Mouse (Mus musculus): ENCODE measurements around the gene Ffar4. TPM values are rescaled to one million over a fixed set of nuclear protein-coding genes. Genes with fewer than 3 reads are reported as not detected.

Gene Ffar4
- not detected for total RNA-seq (2021)
- long read RNA-seq, experiment 1: 0 reads
- long read RNA-seq, experiment 2: 0 reads

GRCm38 (mm10) chr19:38096858-38097758 lies at the start of gene Ffar4:
Gene Ffar4 (plus strand): TSS chr19:38097071.
- DNase-seq (ENCODE audit: low spot score in 2 of 2): no peak

- DNase-seq (ENCODE audit: low spot score in 2 of 2): no peak
Measured at GRCm38 (mm10) chr19:38049686-38050085, 47.2 kb upstream of the Ffar4 start.

GRCm38 (mm10) chr19:38053227-38054041 lies 43.4 kb upstream of the Ffar4 start:
- DNase-seq (ENCODE audit: low spot score in 2 of 2): no peak

GRCm38 (mm10) chr19:38054149-38054719 lies 42.6 kb upstream of the Ffar4 start:
- DNase-seq (ENCODE audit: low spot score in 2 of 2): peak in 1 of 2 experiments; percentile 49

- DNase-seq (ENCODE audit: low spot score in 2 of 2): peak; percentile 91 to 93
Measured at GRCm38 (mm10) chr19:38054720-38055192, 42.1 kb upstream of the Ffar4 start, which contains the start of gene Cep55. Gene Cep55 (plus strand): TSS chr19:38055011.

GRCm38 (mm10) chr19:38055798-38056197 lies 41.1 kb upstream of the Ffar4 start:
- no peak for DNase-seq (ENCODE audit: low spot score in 2 of 2)

- no peak for DNase-seq (ENCODE audit: low spot score in 2 of 2)
Measured at GRCm38 (mm10) chr19:38056276-38056675, 40.6 kb upstream of the Ffar4 start.

GRCm38 (mm10) chr19:38056931-38057330 lies 39.9 kb upstream of the Ffar4 start:
- DNase-seq (ENCODE audit: low spot score in 2 of 2): no peak

- DNase-seq (ENCODE audit: low spot score in 2 of 2): no peak
Measured at GRCm38 (mm10) chr19:38063201-38063600, 33.7 kb upstream of the Ffar4 start.

GRCm38 (mm10) chr19:38064051-38064450 lies 32.8 kb upstream of the Ffar4 start:
- DNase-seq (ENCODE audit: low spot score in 2 of 2): no peak

- no peak for DNase-seq (ENCODE audit: low spot score in 2 of 2)
Measured at GRCm38 (mm10) chr19:38073226-38073625, 23.6 kb upstream of the Ffar4 start.

- no peak for DNase-seq (ENCODE audit: low spot score in 2 of 2)
Measured at GRCm38 (mm10) chr19:38075051-38075450, 21.8 kb upstream of the Ffar4 start.

- DNase-seq (ENCODE audit: low spot score in 2 of 2): no peak
Measured at GRCm38 (mm10) chr19:38076251-38076650, 20.6 kb upstream of the Ffar4 start.

GRCm38 (mm10) chr19:38077851-38078540 lies 18.9 kb upstream of the Ffar4 start:
- DNase-seq (ENCODE audit: low spot score in 2 of 2): no peak

- DNase-seq (ENCODE audit: low spot score in 2 of 2): no peak
Measured at GRCm38 (mm10) chr19:38081361-38081760, 15.5 kb upstream of the Ffar4 start.

GRCm38 (mm10) chr19:38082931-38083525 lies 13.8 kb upstream of the Ffar4 start:
- no peak for DNase-seq (ENCODE audit: low spot score in 2 of 2)

- no peak for DNase-seq (ENCODE audit: low spot score in 2 of 2)
Measured at GRCm38 (mm10) chr19:38085841-38086240, 11.0 kb upstream of the Ffar4 start.

- peak in 1 of 2 experiments; percentile 11 for DNase-seq (ENCODE audit: low spot score in 2 of 2)
Measured at GRCm38 (mm10) chr19:38086948-38087551, 9.8 kb upstream of the Ffar4 start.

GRCm38 (mm10) chr19:38089358-38089757 lies 7.5 kb upstream of the Ffar4 start:
- DNase-seq (ENCODE audit: low spot score in 2 of 2): no peak

GRCm38 (mm10) chr19:38091512-38091985 lies 5.3 kb upstream of the Ffar4 start:
- DNase-seq (ENCODE audit: low spot score in 2 of 2): no peak
